ENCODE assay signal across 16 mouse cellular contexts in genomic region chr9:96868546-96868945, GRCm38 (mm10).
"Had no signal": no experiment of that assay in that cellular context is flagged by ENCODE, and none has a peak within 500 bp of the region (broad histone marks: within the 10 kb centered on the region; RNA-seq: fewer than 3 reads in every experiment).

No protein-coding gene starts in this region.

- H3K27ac ChIP-seq: kidney, embryonic 15.5 days; left cerebral cortex, adult 2 months; limb, embryonic 10.5 days; liver, embryonic 13.5 days; lung, embryonic 15.5 days; midbrain, embryonic 13.5 days; neural tube, embryonic 15.5 days; stomach, embryonic 15.5 days had no signal

- H3K9ac ChIP-seq: kidney, embryonic 15.5 days; liver, embryonic 13.5 days; liver, postnatal 0 days; lung, embryonic 15.5 days; midbrain, embryonic 13.5 days; neural tube, embryonic 15.5 days; stomach, embryonic 15.5 days had no signal

- H3K9me3 ChIP-seq: kidney, embryonic 15.5 days; limb, embryonic 10.5 days; liver, embryonic 13.5 days; lung, embryonic 15.5 days; midbrain, embryonic 13.5 days; neural tube, embryonic 15.5 days had no signal

- H3K4me2 ChIP-seq: kidney, embryonic 15.5 days; liver, embryonic 13.5 days; lung, embryonic 15.5 days; midbrain, embryonic 13.5 days; neural tube, embryonic 15.5 days; stomach, embryonic 15.5 days had no signal

- H3K4me1 ChIP-seq: liver, embryonic 13.5 days; stomach, embryonic 15.5 days had no signal

- H3K4me3 ChIP-seq: kidney, embryonic 15.5 days; left cerebral cortex, adult 2 months; limb, embryonic 10.5 days; liver, embryonic 13.5 days; lung, embryonic 15.5 days; midbrain, embryonic 13.5 days; myocyte; neural tube, embryonic 15.5 days; stomach, embryonic 15.5 days had no signal

- H3K36me3 ChIP-seq: kidney, embryonic 15.5 days; limb, embryonic 10.5 days; liver, embryonic 13.5 days; lung, embryonic 15.5 days; neural tube, embryonic 15.5 days; stomach, embryonic 15.5 days had no signal

- H3K27me3 ChIP-seq: kidney, embryonic 15.5 days; liver, embryonic 13.5 days; lung, embryonic 15.5 days; midbrain, embryonic 13.5 days; neural tube, embryonic 15.5 days; stomach, embryonic 15.5 days had no signal

- ATAC-seq: liver, postnatal 0 days; midbrain, embryonic 13.5 days had no signal

- DNase-seq: kidney, adult 18-20 months; kidney, postnatal 25 days; liver, embryonic 13.5 days; liver, postnatal 0 days; lung, postnatal 14 days; retina, postnatal 1 day; right cerebral cortex, postnatal 14 days; thymus, postnatal 36 days had no signal
